Mouse (Mus musculus) thymus, postnatal 0 days (tissue): Measurements from ENCODE around the gene Gpr37l1. TPM values are rescaled to one million over a fixed set of nuclear protein-coding genes. Genes with fewer than 3 reads are reported as not detected.

Experiments used
- DNase-seq: peaks from one replicate; pipeline ENCODE4 v3.0.0-alpha.2; 2015; ENCODE audit warnings: low spot score
- polyA plus RNA-seq: library from polyadenylated mRNA; unstranded; fragments of >200 nt; fragmentation: Nextera tagmentation; extraction: Ambion mirVana; gene quantifications from 2 replicates; pipeline ENCODE4 v1.2.1, GENCODE M21; 2015

The Gpr37l1 gene
- polyA plus RNA-seq, 1 experiment from 2014 or later: 0.13 TPM

- no peak for DNase-seq
These were observed 14.6 kb upstream of the Gpr37l1 start for GRCm38 (mm10) chr1:135181880-135182623.

DNA sequence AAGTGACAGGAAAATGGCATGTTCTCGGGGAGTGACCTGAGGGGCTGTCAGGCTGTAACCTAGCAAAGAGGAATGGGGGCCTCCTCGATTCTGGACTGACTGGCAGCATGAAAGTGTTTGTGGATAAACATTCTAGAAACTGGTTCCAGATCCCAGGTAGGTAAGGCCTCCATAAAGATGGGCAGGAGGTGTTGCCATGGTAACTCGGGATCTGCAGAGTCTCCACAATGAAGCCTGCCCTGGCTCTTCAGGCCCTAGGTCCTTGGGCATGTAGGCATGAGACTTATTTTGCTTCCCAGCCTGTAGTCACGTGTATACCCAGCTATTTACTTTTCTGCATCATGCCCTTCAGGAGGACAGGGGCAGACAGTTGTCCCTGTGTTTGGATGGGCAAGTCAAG, 13.8 kb upstream of the Gpr37l1 start:
- no peak for DNase-seq

DNA sequence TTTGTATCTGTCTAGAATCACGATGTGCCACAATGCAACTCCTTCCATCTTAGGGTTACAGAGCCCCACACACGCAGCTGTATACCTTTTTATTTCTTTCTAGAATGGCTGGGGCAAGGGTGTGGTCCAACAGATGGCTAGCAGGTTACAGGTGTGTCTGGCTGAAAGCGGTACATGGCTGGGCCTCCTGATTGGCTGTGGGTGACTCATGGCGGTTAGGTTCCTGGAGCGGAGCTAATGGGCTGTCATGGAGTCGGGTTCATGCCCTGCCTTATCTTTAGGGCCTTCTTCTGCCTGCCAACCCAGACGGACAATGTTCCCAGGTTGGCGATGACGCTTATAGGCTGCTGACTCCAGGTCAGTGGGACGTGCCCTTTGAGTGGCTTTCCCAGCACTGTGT, 13.3 kb upstream of the Gpr37l1 start:
- DNase-seq: no peak

- DNase-seq: no peak
These were observed 11.4 kb upstream of the Gpr37l1 start for GRCm38 (mm10) chr1:135178863-135179262.

- no peak for DNase-seq
These were observed 10.2 kb upstream of the Gpr37l1 start for GRCm38 (mm10) chr1:135177724-135178123.

DNA sequence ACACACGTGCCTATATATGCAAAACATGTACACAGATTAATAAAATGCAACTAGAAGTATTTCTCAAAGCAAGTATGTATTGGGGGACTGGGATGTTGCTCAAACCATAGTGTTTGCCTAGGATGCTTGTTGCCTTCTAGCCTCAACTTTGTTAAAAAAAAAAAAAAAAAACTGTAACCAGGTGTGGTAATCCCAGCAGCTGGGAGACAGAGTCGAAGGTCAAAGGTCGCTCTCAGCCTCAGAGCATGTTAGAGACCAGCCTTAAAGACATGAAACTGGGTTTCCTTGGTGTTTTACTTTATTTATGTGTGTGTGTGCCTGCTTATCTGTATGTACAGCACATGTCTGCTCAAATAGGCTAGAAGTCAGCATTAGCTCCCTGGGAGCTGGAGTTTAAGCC, 7.7 kb upstream of the Gpr37l1 start:
- DNase-seq: no peak

GRCm38 (mm10) chr1:135173311-135173710, 5.8 kb upstream of the Gpr37l1 start:
- DNase-seq: no peak

GRCm38 (mm10) chr1:135171984-135172383, 4.5 kb upstream of the Gpr37l1 start:
- DNase-seq: no peak

GRCm38 (mm10) chr1:135171202-135171601, 3.7 kb upstream of the Gpr37l1 start:
- no peak for DNase-seq

DNA sequence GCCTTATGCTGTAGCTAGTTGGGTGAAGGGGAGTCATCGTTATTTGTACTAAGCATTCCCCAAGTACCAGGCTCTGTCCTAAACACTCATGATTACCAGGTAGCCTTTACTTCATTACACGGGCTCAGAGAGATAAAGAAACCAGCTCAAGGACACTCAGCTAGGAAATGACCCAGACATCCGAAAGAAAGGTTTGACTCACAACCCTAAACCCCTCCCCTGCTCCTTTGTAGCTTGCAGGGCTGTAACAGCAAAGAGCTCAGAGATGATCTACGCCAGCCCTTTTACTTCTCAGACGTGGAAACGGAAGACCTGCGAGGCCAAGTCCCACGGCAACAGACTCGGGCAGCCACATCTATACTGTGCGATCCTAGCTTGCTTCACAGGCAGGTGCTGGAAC, 2.8 kb upstream of the Gpr37l1 start:
- no peak for DNase-seq

GRCm38 (mm10) chr1:135169556-135170224, 2.2 kb upstream of the Gpr37l1 start:
- no peak for DNase-seq

DNA sequence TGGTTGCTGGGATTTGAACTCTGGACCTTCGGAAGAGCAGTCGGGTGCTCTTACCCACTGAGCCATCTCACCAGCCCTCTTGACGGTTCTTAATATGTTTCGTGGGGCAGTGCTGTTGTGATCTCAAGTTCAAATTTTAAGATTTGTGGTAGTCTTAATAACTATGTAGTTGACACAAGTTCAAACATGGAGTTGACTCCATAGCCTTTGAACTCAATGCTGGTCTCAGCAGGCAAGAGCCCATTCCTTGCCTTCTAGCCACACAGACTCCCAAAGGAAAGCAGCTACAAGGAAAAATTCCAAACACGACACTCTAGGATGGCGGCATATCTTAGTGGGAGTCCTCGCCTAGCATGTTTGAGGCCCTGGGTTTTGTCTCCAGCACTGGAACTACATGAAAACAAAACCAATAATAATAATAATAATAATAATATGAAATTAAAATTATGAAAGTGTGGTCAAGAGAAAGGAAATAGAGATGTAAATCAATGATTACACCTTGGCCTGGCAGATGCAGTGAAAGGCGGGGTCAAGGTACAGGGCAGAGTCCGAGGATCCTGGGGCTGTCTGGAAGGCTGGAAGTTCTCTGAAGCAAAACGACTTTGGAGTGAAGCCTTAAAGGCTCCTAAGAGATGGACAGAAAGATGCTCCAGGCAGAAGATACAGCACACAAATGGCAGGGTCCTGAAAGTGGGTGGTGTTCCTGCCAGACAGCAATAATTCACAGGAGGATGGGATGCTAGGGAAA, 1.1 kb upstream of the Gpr37l1 start:
- DNase-seq: no peak

DNA sequence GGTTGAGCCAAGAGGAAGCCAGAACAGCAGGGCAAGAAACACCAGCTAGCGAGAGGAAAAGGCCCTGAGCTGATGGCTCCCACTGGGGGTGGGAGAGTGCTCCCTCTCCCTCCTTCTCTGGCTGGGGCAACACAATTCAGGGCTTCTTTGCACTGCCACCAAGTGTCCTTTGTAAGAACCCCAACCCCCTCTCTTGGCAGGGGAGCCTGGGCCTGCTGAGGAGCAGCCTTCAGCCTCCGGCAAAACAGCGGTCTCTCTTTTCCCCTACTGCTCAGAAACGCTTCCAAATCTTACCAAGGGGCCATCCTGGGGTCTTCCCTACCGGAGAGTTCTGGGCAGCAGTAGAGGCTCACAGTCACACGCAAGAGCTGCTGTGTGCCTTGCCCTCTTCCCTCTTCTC, 4.8 kb downstream of the Gpr37l1 start:
- no peak for DNase-seq

DNA sequence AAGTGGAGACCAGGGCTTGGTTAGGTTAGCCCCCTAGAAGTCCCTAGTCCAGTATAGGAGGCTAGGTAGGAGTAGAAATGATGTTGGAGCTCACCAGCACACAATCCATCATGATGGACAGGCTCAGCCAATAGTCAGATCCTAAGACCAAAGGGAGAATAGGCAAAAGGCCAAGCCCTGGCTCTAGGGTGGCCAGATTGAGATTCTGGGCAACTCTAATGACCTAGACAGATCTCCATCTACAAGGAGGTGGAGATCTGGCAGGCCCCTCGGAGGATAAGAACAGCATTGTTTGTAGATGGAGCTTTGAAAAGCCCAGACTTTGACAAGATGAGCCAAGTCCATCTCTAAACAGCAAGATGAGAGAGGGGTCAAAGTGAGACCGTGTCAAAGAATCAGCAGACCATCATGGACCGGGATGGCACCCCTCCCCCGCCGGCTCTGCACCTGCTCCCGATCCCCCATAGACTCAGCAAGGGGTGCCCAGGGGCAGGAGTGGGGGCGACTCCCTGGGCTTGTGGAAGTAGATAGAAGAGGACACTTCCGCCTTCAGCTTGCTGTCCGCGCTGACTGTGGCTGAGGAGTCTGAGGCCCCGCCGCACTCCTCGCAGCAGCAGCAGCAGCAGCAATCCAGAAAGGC, 7.0 kb downstream of the Gpr37l1 start:
- DNase-seq: no peak

- DNase-seq: no peak
These were observed 7.8 kb downstream of the Gpr37l1 start for GRCm38 (mm10) chr1:135159556-135160123.

DNA sequence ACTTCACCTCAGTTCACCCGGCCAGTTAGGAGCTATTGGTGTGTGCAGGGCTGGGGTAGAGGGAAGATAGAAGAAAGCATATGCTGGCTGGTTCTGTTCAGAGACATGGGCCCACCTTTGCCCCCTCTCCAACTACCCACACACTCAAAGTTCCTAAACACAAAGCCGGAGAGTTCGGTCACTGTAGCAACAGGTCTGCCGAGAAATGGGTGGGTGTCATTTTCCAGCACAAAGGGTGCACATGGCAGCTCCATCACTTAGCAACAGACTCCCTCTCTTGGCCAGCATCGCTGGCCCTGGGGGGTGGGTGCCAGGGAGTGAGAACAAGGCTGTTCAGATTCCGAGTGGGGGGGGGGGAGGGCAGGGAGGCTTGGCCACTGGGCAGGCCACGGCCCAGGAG, 8.4 kb downstream of the Gpr37l1 start:
- DNase-seq: no peak

DNA sequence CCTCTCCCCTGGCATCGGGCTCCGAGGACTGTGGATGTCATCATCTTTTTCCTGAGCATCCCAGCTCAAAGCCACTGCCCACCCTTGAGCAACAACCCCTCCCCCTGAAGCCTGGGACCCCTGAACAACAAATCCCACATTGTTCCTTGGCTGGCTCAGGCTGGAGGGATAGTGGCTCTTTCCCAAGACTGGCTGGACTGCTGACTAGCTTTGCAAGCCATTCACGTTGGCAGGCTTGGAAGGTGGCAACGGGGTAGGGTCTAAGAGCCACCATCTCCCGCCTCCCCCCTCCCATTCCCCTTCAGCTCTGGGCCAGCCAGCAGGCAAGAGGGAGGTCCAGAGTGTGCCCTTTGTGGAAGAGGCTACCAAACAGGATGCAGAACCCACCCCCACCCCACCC, 8.8 kb downstream of the Gpr37l1 start:
- DNase-seq: no peak

- no peak for DNase-seq
These were observed 11.2 kb downstream of the Gpr37l1 start for GRCm38 (mm10) chr1:135156300-135156699.

DNA sequence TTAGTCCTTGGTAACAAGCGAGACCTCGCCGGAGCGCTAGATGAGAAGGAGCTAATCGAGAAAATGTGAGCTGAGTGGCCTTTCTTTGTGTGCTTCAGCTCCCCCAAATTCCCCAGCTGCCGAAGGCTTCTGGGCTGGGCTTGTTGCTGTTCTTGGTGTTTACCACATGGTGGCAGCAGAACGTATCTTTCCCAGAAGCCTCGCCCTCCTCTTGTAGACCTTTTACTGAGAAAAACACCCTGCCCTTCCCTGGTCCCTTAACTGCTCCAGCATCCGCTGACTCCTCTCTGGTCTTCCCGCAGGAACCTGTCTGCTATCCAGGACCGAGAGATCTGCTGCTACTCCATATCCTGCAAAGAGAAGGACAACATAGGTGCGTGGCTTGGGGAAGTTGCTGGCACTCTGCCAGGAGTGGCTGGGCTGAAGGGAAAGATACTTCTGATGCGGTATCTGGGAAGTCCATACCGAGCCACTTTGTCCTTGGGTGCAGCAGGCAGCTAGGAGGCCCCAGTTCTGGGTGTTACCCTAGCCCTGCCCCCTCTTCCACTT, 13.0 kb downstream of the Gpr37l1 start:
- peak; percentile 81 for DNase-seq

DNA sequence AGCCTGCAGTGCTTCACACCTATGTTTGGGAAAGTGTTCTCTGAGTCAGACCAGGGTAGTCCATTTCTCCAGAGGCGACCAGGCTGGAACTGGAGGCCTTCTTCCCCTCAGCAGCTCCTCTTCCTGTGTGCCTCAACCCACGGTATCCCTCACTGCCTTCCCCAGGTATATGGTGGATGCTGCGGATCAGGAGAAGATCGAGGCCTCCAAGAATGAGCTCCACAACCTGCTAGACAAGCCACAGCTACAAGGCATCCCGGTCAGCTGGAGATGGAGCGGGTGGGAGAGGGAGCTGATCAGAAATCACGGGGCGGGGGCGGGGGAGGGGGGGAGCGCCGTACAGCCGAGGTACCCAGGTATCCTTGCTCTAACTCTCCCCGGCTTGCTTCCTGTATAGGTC, 13.5 kb downstream of the Gpr37l1 start:
- no peak for DNase-seq

DNA sequence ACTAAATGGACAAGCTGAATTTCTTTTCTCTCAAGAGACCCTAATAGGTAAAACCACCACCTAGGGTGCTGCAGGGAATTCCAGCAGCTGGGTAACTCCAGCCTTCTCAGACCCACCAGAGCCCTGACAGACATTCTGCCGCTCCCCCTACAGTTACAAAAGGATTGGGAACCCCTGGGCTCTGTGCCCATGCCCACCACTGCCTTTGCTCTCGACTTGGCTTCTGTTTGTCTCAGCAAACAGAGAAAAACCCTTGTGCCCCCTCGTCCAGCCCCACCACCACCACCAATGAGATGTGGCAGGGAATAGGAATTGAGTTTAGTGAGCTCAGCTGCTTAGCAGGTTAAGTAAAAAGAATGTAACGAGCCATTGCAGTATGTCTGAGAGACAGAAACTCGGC, 18.5 kb downstream of the Gpr37l1 start:
- DNase-seq: no peak
